Mouse (Mus musculus) thymus, postnatal 4 days (tissue): ENCODE results near the gene Stmn3.

Experiments
- DNase-seq: peaks from one replicate; pipeline ENCODE4 v3.0.0; 2021

Gene Stmn3

GRCm38 (mm10) chr2:181279968-181280367 is 34.3 kb downstream of the Stmn3 start:
- DNase-seq = no peak

- no peak for DNase-seq
Measured at GRCm38 (mm10) chr2:181277866-181278265, 36.4 kb downstream of the Stmn3 start.

GRCm38 (mm10) chr2:181276766-181277165 is 37.5 kb downstream of the Stmn3 start:
- DNase-seq = no peak

GRCm38 (mm10) chr2:181274639-181275038 is 39.7 kb downstream of the Stmn3 start:
- DNase-seq = no peak

- no peak for DNase-seq
Measured at GRCm38 (mm10) chr2:181273829-181274228, 40.5 kb downstream of the Stmn3 start.

- no peak for DNase-seq
Measured at GRCm38 (mm10) chr2:181272092-181272491, 42.2 kb downstream of the Stmn3 start.

- DNase-seq = no peak
Measured at GRCm38 (mm10) chr2:181266839-181267238, 47.5 kb downstream of the Stmn3 start.
